Mouse (Mus musculus) limb, embryonic 12.5 days (tissue): Measurements from ENCODE around the gene Nnmt. TPM values are rescaled to one million over a fixed set of nuclear protein-coding genes. Genes with fewer than 3 reads are reported as not detected.

ENCODE experiments used
- ATAC-seq: fragments of 200-750 bp; cut with Nextera tagmentation; 2 replicates; pipeline ENCODE4 v1.8.0; 2017; ENCODE audit warnings: low read depth, moderate TSS enrichment; ENCODE audit not compliant: insufficient number of reproducible peaks, insufficient read depth, low FRiP score, low TSS enrichment
- H3K27ac ChIP-seq: fragments of 300-500 bp; sonication (generic); 2 replicates; pipeline ENCODE4 v1.5.1; 2016; ENCODE audit warnings: mild to moderate bottlenecking, moderate library complexity
- H3K27me3 ChIP-seq: fragments of 300-500 bp; sonication (generic); 2 replicates; pipeline ENCODE4 v1.6.1; 2016; ENCODE audit warnings: mild to moderate bottlenecking, moderate library complexity
- H3K36me3 ChIP-seq: fragments of 300-500 bp; sonication (generic); 2 replicates; pipeline ENCODE4 v1.6.1; 2016; ENCODE audit warnings: mild to moderate bottlenecking, moderate library complexity
- H3K4me1 ChIP-seq: fragments of 300-500 bp; sonication (generic); replicated peaks from 2 replicates; pipeline ENCODE4 v1.6.1; 2016
- H3K4me2 ChIP-seq: fragments of 300-500 bp; sonication (generic); 2 replicates; pipeline ENCODE4 v1.6.1; 2016; ENCODE audit warnings: mild to moderate bottlenecking, moderate library complexity
- H3K4me3 ChIP-seq: fragments of 300-500 bp; sonication (generic); replicated peaks from 2 replicates; pipeline ENCODE4 v1.5.1; 2016; ENCODE audit warnings: mild to moderate bottlenecking
- H3K9ac ChIP-seq: fragments of 300-500 bp; sonication (generic); replicated peaks from 2 replicates; pipeline ENCODE4 v1.6.1; 2016; ENCODE audit warnings: mild to moderate bottlenecking, moderate library complexity
- H3K9me3 ChIP-seq: fragments of 300-500 bp; sonication (generic); 2 replicates; pipeline ENCODE4 v1.6.1; 2016; ENCODE audit warnings: mild to moderate bottlenecking, moderate library complexity
- WGBS: fragments of 180-500 bp; shearing (Covaris S2); methylation state at CpG from one replicate; pipeline ENCODE4 v1.1.7; 2016; 5-methylcytosine and 5-hydroxymethylcytosine counted together
- polyA plus RNA-seq: library from polyadenylated mRNA; unstranded; fragments of >200 nt; fragmentation: Nextera tagmentation; extraction: Ambion mirVana; gene quantifications from 2 replicates; pipeline ENCODE4 v1.2.1, GENCODE M21; 2016

Nnmt gene
- polyA plus RNA-seq, 1 experiment from 2014 or later = 2.0 TPM

GRCm38 (mm10) chr9:48604226-48604625 lies 727 bp downstream of the Nnmt start:
- 71% methylated on average over 1 of the region's 1 CpGs for WGBS
- H3K27me3 ChIP-seq = no peaks in the 10 kb centered on the region
- H3K27ac ChIP-seq = no peak overlapping the region
- H3K9ac ChIP-seq = no peak overlapping the region
- no peaks in the 10 kb centered on the region for H3K9me3 ChIP-seq
- H3K4me1 ChIP-seq = no peaks in the 10 kb centered on the region; the same call in 1 of the 2 replicates
- no peak for ATAC-seq
- H3K4me3 ChIP-seq = no peak overlapping the region
- no peak overlapping the region for H3K4me2 ChIP-seq
- no peaks in the 10 kb centered on the region for H3K36me3 ChIP-seq

DNA sequence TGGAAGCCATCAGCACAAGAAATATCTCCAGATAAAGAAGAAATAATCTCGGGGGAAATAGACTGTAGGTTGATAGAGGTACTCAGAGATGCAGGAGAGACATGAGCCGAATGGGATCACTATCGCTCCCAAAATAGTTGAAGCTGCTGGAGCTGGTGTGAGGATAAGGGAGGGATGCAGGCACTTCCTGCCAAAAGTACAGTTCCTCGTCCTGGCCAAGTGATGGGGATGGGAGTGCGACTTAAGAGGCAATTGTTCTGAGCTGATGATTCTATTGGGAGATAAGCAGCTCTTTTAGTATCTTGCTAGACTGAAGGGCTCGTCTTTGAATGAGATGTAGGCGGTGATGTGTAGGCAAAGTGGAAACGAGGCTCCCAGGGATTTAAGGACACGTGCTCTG lies 4.1 kb downstream of the Nnmt start:
- no peak for ATAC-seq
- no peak overlapping the region for H3K4me3 ChIP-seq
- 76% methylated on average over 9 of the region's 9 CpGs for WGBS
- H3K4me1 ChIP-seq = no peaks in the 10 kb centered on the region; the same call in 1 of the 2 replicates
- H3K9ac ChIP-seq = no peak overlapping the region
- no peaks in the 10 kb centered on the region; the same call in 1 of the 2 replicates for H3K27me3 ChIP-seq
- no peaks in the 10 kb centered on the region for H3K9me3 ChIP-seq
- no peaks in the 10 kb centered on the region for H3K36me3 ChIP-seq
- no peak overlapping the region for H3K27ac ChIP-seq
- no peak overlapping the region for H3K4me2 ChIP-seq

DNA sequence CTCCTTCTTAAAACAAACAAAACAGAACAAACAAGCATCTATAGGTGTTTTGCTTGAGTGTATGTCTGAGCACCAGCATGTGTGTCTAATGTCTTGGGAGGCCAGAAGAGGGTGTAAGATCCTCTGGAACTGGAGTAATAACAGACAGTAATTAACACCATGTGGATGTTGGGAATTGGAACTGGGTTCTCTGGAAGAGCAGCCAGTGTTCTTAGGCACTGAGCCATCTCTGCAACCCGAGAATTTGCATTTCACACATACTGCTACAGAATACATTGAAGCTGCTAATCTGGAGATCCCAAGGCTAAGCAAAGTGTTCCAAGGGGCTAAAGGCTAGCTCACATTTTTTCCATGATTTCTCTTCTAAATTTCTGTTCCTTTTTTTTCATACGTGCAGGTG lies 4.9 kb downstream of the Nnmt start:
- Histone ChIP-seq H3K36me3 (no peaks in the 10 kb centered on the region), H3K4me2 (no peak overlapping the region), H3K27me3 (no peaks in the 10 kb centered on the region; the same call in 1 of the 2 replicates), H3K9ac (no peak overlapping the region), H3K27ac (no peak overlapping the region), H3K4me3 (no peak overlapping the region), H3K9me3 (no peaks in the 10 kb centered on the region), H3K4me1 (no peaks in the 10 kb centered on the region; the same call in 1 of the 2 replicates)
- WGBS = 64% methylated on average over 2 of the region's 2 CpGs
- ATAC-seq = no peak

GRCm38 (mm10) chr9:48597494-48597893 lies 7.5 kb downstream of the Nnmt start:
- peaks cover 5% of the 10 kb centered on the region for H3K27me3 ChIP-seq
- 76% methylated on average over 5 of the region's 5 CpGs for WGBS
- ATAC-seq = no peak
- H3K9me3 ChIP-seq = no peaks in the 10 kb centered on the region
- H3K4me3 ChIP-seq = no peak overlapping the region
- no peak overlapping the region for H3K9ac ChIP-seq
- H3K27ac ChIP-seq = no peak overlapping the region
- no peaks in the 10 kb centered on the region for H3K36me3 ChIP-seq
- no peak overlapping the region for H3K4me2 ChIP-seq
- H3K4me1 ChIP-seq = no peaks in the 10 kb centered on the region

- H3K9me3 ChIP-seq = no peaks in the 10 kb centered on the region
- no peak overlapping the region for H3K4me2 ChIP-seq
- H3K4me3 ChIP-seq = no peak overlapping the region
- no peaks in the 10 kb centered on the region for H3K4me1 ChIP-seq
- ATAC-seq = no peak
- no peaks in the 10 kb centered on the region for H3K36me3 ChIP-seq
- H3K27me3 ChIP-seq = peaks cover 5% of the 10 kb centered on the region
- no peak overlapping the region for H3K27ac ChIP-seq
- H3K9ac ChIP-seq = no peak overlapping the region
- WGBS = 50% methylated on average over 11 of the region's 11 CpGs
Measured at GRCm38 (mm10) chr9:48596924-48597323, 8.0 kb downstream of the Nnmt start.

- Histone ChIP-seq H3K27ac (no peak overlapping the region), H3K36me3 (no peaks in the 10 kb centered on the region), H3K4me1 (no peaks in the 10 kb centered on the region), H3K9ac (no peak overlapping the region), H3K27me3 (peaks cover 5% of the 10 kb centered on the region), H3K9me3 (no peaks in the 10 kb centered on the region), H3K4me3 (no peak overlapping the region), H3K4me2 (no peak overlapping the region)
- WGBS = 70% methylated on average over 8 of the region's 8 CpGs
- no peak for ATAC-seq
Measured at GRCm38 (mm10) chr9:48593915-48594314, 11.0 kb downstream of the Nnmt start.

DNA sequence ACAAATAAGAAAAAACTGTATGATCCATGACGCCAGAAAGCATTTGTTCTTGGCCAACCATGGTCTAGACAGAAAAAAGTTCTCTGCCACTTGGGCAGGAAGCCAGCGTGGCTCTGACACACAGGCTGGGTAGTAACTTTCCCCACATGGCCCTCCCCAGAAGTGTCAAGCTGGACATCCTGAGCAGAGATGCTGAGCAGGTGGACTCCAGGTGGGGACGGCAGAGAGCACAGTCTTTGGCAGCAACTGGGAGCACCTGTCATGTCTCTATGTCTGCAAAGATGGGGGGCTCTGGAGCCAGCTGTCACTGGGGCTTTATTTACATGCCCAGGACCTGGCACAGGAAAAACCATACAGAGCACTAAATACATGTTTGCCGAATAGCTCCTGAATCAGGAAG lies 14.3 kb downstream of the Nnmt start:
- no peaks in the 10 kb centered on the region for H3K9me3 ChIP-seq
- H3K4me2 ChIP-seq = no peak overlapping the region
- H3K9ac ChIP-seq = no peak overlapping the region
- H3K27ac ChIP-seq = no peak overlapping the region
- peaks cover 5% of the 10 kb centered on the region; the same call in 1 of the 2 replicates for H3K27me3 ChIP-seq
- ATAC-seq = no peak
- H3K36me3 ChIP-seq = no peaks in the 10 kb centered on the region
- WGBS = 81% methylated on average over 4 of the region's 4 CpGs
- 0 out of 2 replicates have a peak, but pooled peaks cover 6% of the 10 kb centered on the region for H3K4me1 ChIP-seq
- H3K4me3 ChIP-seq = no peak overlapping the region

DNA sequence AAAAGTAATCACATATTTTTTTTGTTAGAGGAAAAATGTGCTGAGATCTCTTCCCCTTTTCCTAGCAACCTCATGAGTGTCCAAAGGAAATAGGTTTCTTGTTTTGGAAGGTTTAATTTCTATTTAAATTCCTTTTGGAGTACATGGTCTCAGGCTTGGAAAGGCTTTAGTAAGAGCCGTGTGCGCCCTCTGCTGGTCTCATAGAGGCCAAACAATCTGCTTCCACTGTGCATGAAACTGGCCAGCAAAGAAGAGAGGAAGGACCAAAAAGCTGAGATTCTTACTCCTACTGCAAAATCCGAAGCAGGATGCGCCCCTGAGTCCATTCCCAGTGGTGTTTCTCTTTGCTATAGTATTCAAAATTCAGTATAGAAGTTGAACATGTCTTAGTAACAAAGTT lies 18.6 kb downstream of the Nnmt start:
- 7% methylated on average over 4 of the region's 4 CpGs for WGBS
- H3K36me3 ChIP-seq = no peaks in the 10 kb centered on the region
- 0 out of 2 replicates have a peak, but pooled peaks cover 6% of the 10 kb centered on the region for H3K4me1 ChIP-seq
- no peaks in the 10 kb centered on the region for H3K9me3 ChIP-seq
- H3K9ac ChIP-seq = no peak overlapping the region
- no peak for ATAC-seq
- H3K4me3 ChIP-seq = no peak overlapping the region
- H3K27me3 ChIP-seq = no peaks in the 10 kb centered on the region
- no peak overlapping the region for H3K27ac ChIP-seq
- H3K4me2 ChIP-seq = no peak overlapping the region

DNA sequence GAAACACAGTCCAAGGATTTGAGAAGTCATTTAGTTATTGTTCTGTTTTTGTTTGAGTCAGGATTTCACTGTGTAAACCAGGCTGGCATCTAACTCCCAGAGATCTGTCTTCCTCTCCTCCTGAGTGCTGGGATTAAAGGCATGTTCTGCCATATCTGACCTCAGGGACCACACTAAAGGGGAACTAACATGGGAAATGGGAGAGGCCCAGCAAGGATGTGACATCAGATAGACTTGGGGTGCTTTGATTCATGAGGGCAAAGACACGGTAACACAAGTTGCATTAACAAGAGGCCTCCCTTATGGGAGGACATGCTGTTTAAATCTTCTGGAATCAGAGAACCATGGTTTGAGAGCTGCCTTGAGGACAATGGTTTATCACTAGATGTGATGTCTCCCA lies 24.1 kb downstream of the Nnmt start:
- no peak overlapping the region for H3K4me3 ChIP-seq
- 82% methylated on average over 1 of the region's 1 CpGs for WGBS
- no peaks in the 10 kb centered on the region for H3K9me3 ChIP-seq
- no peaks in the 10 kb centered on the region for H3K27me3 ChIP-seq
- H3K36me3 ChIP-seq = no peaks in the 10 kb centered on the region
- ATAC-seq = no peak
- H3K9ac ChIP-seq = no peak overlapping the region
- H3K4me1 ChIP-seq = no peaks in the 10 kb centered on the region
- no peak overlapping the region for H3K27ac ChIP-seq
- H3K4me2 ChIP-seq = no peak overlapping the region

DNA sequence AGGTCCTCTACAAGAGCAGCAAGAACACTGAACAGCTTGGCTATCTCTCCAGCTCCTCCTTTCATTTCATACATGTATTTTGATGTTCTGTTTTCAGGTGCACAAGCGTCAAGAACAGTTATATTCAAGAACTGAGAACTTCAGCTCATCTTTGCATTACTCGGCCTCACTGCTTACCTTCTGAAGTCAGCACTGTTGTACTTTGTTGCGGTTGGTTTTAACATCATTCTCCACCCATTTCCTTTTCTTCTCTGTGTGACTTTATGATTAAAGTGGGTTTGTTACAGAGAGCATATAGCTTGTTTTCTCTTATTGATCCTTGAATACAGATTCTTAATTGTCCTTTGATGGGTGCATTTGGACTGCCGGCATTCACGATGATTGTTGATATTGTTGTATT lies 42.6 kb downstream of the Nnmt start:
- H3K9me3 ChIP-seq = no peaks in the 10 kb centered on the region
- 91% methylated on average over 5 of the region's 5 CpGs for WGBS
- ATAC-seq = no peak

GRCm38 (mm10) chr9:48559482-48560139 lies 45.3 kb downstream of the Nnmt start:
- Histone ChIP-seq H3K4me3 (no peak overlapping the region), H3K9me3 (no peaks in the 10 kb centered on the region), H3K4me2 (no peak overlapping the region), H3K36me3 (no peaks in the 10 kb centered on the region), H3K4me1 (peaks cover 4% of the 10 kb centered on the region; the same call in 1 of the 2 replicates), H3K27me3 (no peaks in the 10 kb centered on the region), H3K9ac (no peak overlapping the region), H3K27ac (no peak overlapping the region)
- no peak for ATAC-seq
- 28% methylated on average over 4 of the region's 4 CpGs for WGBS

More for the DNA sequence above, 42.6 kb downstream of the Nnmt start:
- Histone ChIP-seq H3K36me3 (no peaks in the 10 kb centered on the region), H3K27ac (no peak overlapping the region), H3K4me2 (no peak overlapping the region), H3K4me1 (peaks cover 6% of the 10 kb centered on the region; the same call in 1 of the 2 replicates), H3K27me3 (no peaks in the 10 kb centered on the region), H3K4me3 (no peak overlapping the region), H3K9ac (no peak overlapping the region)

DNA sequence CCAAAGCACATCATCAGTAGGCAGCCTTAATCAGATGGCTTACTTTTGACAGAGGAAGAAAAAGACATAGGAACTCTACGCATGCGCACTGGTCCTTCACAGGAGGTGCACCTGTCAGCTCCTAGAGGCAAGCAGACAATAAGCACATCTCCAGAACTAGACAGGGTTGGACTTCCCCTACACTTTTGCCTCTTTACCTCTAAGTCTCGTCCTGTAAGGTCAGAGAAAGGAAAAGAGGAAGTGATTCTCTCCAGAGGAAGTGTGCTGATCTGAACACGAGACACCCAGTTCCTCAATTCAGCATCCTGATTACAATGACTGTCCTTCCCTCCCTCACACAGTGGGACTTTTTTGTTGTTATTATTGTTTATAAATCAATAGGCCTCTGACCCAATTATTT lies 46.3 kb downstream of the Nnmt start:
- H3K36me3 ChIP-seq = no peaks in the 10 kb centered on the region
- no peaks in the 10 kb centered on the region for H3K4me1 ChIP-seq
- 82% methylated on average over 4 of the region's 4 CpGs for WGBS
- no peak overlapping the region for H3K27ac ChIP-seq
- H3K4me3 ChIP-seq = no peak overlapping the region
- no peak overlapping the region for H3K4me2 ChIP-seq
- H3K9ac ChIP-seq = no peak overlapping the region
- H3K9me3 ChIP-seq = no peaks in the 10 kb centered on the region
- H3K27me3 ChIP-seq = no peaks in the 10 kb centered on the region
- ATAC-seq = no peak
